Mouse (Mus musculus) liver, embryonic 15.5 days (tissue): ENCODE measurements at regions not wholly inside any gene's neighbourhood (a gene's known extent, or its start where the extent isn't known, plus 50 kb on each side); places are given as distances from the start of the nearest gene placed in this dataset.

ENCODE experiments used
- ATAC-seq: fragments of 200-750 bp; cut with Nextera tagmentation; 2 replicates; pipeline ENCODE4 v1.8.0; 2017; ENCODE audit warnings: moderate number of reproducible peaks, mild to moderate bottlenecking, moderate library complexity; ENCODE audit not compliant: insufficient read depth
- H3K27ac ChIP-seq: fragments of 300-500 bp; sonication (generic); replicated peaks from 2 replicates; pipeline ENCODE4 v1.5.1; 2015; ENCODE audit warnings: mild to moderate bottlenecking, inconsistent platforms
- H3K27me3 ChIP-seq: fragments of 300-500 bp; sonication (generic); 2 replicates; pipeline ENCODE4 v1.6.1; 2015; ENCODE audit warnings: mild to moderate bottlenecking, inconsistent platforms
- H3K36me3 ChIP-seq: fragments of 300-500 bp; sonication (generic); replicated peaks from 2 replicates; pipeline ENCODE4 v1.6.1; 2015; ENCODE audit warnings: moderate library complexity, mild to moderate bottlenecking, inconsistent platforms
- H3K4me1 ChIP-seq: fragments of 300-500 bp; sonication (generic); replicated peaks from 2 replicates; pipeline ENCODE4 v1.6.1; 2015; ENCODE audit warnings: inconsistent platforms
- H3K4me2 ChIP-seq: fragments of 300-500 bp; sonication (generic); 2 replicates; pipeline ENCODE4 v1.6.1; 2015; ENCODE audit warnings: moderate library complexity, mild to moderate bottlenecking, inconsistent platforms
- H3K4me3 ChIP-seq: fragments of 300-500 bp; sonication (generic); replicated peaks from 2 replicates; pipeline ENCODE4 v1.5.1; 2015; ENCODE audit warnings: mild to moderate bottlenecking, inconsistent platforms
- H3K9ac ChIP-seq: fragments of 300-500 bp; sonication (generic); 2 replicates; pipeline ENCODE4 v1.6.1; 2015; ENCODE audit warnings: moderate library complexity, mild to moderate bottlenecking, inconsistent platforms
- H3K9me3 ChIP-seq: fragments of 300-500 bp; sonication (generic); replicated peaks from 2 replicates; pipeline ENCODE4 v1.6.1; 2016; ENCODE audit warnings: inconsistent platforms
- WGBS: fragments of 180-500 bp; shearing (Covaris S2); methylation state at CpG from one replicate; pipeline ENCODE4 v1.1.7; 2015; ENCODE audit warnings: mixed read lengths; ENCODE audit not compliant: insufficient replicate concordance; 5-methylcytosine and 5-hydroxymethylcytosine counted together

DNA sequence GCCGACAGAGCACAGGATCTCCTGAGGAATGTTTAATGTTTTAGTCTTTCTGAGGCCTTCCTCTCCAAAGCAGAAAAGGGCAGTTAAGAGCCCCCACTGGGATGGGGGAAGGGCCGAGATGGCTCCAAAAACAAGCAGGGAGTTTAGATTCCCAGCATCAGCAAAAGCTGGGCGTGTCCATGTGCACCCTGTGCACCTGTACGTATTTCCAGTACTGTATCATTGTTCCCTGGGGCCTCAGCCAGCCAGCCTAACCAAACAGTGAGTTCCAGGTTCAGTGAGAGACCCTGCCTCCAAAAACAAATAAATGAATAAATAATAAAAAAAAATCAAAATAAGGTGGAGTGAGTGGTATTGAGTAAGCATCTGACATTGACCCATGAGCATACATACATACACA, 50.8 kb upstream of the Olfm1 start:
- 24% methylated on average over 4 of the region's 4 CpGs for WGBS
- no peak overlapping the region for H3K9ac ChIP-seq
- H3K4me1 ChIP-seq: peaks cover 52% of the 10 kb centered on the region
- peaks cover 31% of the 10 kb centered on the region for H3K27me3 ChIP-seq
- peak overlapping the region; percentile 44 for H3K4me2 ChIP-seq
- no peaks in the 10 kb centered on the region for H3K9me3 ChIP-seq
- no peak overlapping the region for H3K4me3 ChIP-seq
- peak overlapping the region; percentile 46 for H3K27ac ChIP-seq
- peak; percentile 5; the same call in 1 of the 2 replicates for ATAC-seq
- no peaks in the 10 kb centered on the region for H3K36me3 ChIP-seq

DNA sequence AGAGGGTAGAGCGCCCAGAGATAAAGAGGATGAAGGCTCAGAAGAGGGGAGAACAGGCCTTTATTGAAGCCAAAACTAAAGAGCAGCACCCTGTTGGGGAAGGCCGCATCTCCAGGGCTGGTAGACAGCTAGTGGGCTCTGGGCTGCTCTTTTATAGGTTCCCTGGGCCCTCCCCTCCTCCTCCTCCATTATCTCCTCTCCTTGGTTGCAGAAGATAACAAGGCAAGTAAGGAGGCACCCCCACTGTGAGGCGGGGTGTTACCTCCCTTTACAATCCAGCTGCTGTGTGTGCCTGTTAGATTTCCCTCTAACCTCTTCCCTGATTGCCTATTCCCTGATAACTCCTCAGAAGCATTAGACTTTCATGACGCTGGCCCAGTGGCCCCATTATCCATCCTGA, 51.2 kb upstream of the Olfm1 start:
- peak; percentile 96 for ATAC-seq
- Histone ChIP-seq H3K4me3 (no peak overlapping the region), H3K27ac (peak overlapping the region; percentile 66), H3K9me3 (no peaks in the 10 kb centered on the region), H3K4me2 (peak overlapping the region; percentile 44), H3K4me1 (peaks cover 48% of the 10 kb centered on the region), H3K27me3 (peaks cover 35% of the 10 kb centered on the region), H3K36me3 (no peaks in the 10 kb centered on the region), H3K9ac (peak overlapping the region; percentile 11; the same call in 1 of the 2 replicates)
- WGBS: 21% methylated on average over 4 of the region's 4 CpGs

DNA sequence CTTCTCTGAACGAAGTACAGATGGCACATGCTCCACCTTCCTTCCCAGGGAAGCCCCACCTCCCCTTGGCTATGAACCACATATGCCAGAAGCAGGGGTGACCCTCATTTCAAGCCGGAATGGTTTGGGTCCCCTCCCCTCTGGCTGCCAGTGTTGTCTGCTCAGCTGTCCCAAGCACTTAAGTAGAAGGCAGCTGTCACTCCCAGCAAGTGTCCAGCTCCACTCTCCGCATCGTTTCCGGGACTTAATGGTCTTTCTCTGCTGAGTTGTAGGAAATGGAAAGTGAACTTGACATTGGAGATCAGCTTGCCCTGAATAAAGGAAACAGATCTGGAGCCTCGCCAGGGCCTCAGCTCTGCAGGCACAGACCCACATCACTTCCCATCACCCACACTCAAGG, 53.9 kb upstream of the Fcnb start:
- H3K27ac ChIP-seq: no peak overlapping the region
- no peak for ATAC-seq
- H3K27me3 ChIP-seq: peaks cover 59% of the 10 kb centered on the region
- no peak overlapping the region for H3K4me2 ChIP-seq
- H3K9ac ChIP-seq: no peak overlapping the region
- H3K4me3 ChIP-seq: no peak overlapping the region
- no peaks in the 10 kb centered on the region for H3K36me3 ChIP-seq
- H3K9me3 ChIP-seq: no peaks in the 10 kb centered on the region
- 63% methylated on average over 6 of the region's 6 CpGs for WGBS
- H3K4me1 ChIP-seq: peaks cover 32% of the 10 kb centered on the region

DNA sequence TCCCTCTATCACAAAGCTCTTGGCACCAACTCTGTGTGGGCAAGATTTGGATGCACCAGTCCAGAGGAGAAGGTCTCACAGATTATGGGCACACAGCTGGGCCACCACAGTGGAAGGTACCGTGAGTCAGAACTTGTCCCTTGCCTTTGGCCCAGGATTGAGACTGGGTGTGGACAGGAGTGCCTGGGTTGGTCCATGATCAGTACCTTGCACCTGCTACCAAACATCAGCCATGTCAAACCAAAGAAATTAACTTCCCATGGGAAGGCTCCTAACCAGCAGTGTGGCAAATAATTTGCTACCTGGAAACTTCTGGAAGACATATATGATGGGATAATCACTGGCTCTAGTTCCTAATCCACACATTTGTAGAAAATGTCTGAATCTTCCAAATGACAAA, 49.9 kb upstream of the Fcnb start:
- H3K4me2 ChIP-seq: no peak overlapping the region
- no peak overlapping the region for H3K9ac ChIP-seq
- no peak overlapping the region for H3K4me3 ChIP-seq
- 66% methylated on average over 1 of the region's 1 CpGs for WGBS
- no peaks in the 10 kb centered on the region for H3K36me3 ChIP-seq
- peaks cover 71% of the 10 kb centered on the region for H3K27me3 ChIP-seq
- H3K4me1 ChIP-seq: no peaks in the 10 kb centered on the region
- no peak overlapping the region for H3K27ac ChIP-seq
- H3K9me3 ChIP-seq: no peaks in the 10 kb centered on the region
- ATAC-seq: no peak
